Mouse (Mus musculus): ENCODE measurements at regions not wholly inside any gene's neighbourhood (a gene's known extent, or its start where the extent isn't known, plus 50 kb on each side); places are given as distances from the start of the nearest gene placed in this dataset.

- DNase-seq (ENCODE audit: low spot score in 2 of 2), result no peak
- intact Hi-C loops (cut with DNase I), result no loop called here
Measured at GRCm38 (mm10) chr9:47249029-47249428, 250.5 kb downstream of the Gm4791 start.

- DNase-seq (ENCODE audit: low spot score in 2 of 2), result no peak
- intact Hi-C loops (cut with DNase I), result no loop called here
Measured at GRCm38 (mm10) chr9:47251160-47251559, 252.6 kb downstream of the Gm4791 start.

- intact Hi-C loops (cut with DNase I), result no loop called here
- DNase-seq (ENCODE audit: low spot score in 2 of 2), result no peak
Measured at GRCm38 (mm10) chr9:47253836-47254657, 255.5 kb downstream of the Gm4791 start.

GRCm38 (mm10) chr9:47265946-47266490, 264.0 kb upstream of the Cadm1 start:
- intact Hi-C loops (cut with DNase I), result no loop called here
- DNase-seq (ENCODE audit: low spot score in 2 of 2), result no peak

- intact Hi-C loops (cut with DNase I), result no loop called here
- DNase-seq (ENCODE audit: low spot score in 2 of 2), result no peak
Measured at GRCm38 (mm10) chr9:47276303-47277005, 253.5 kb upstream of the Cadm1 start.

- intact Hi-C loops (cut with DNase I), result no loop called here
- DNase-seq (ENCODE audit: low spot score in 2 of 2), result no peak
Measured at GRCm38 (mm10) chr9:47279410-47279809, 250.6 kb upstream of the Cadm1 start.

- intact Hi-C loops (cut with DNase I), result no loop called here
- no peak for DNase-seq (ENCODE audit: low spot score in 2 of 2)
Measured at GRCm38 (mm10) chr9:47280146-47280545, 249.8 kb upstream of the Cadm1 start.

- intact Hi-C loops (cut with DNase I), result no loop called here
- DNase-seq (ENCODE audit: low spot score in 2 of 2), result no peak
Measured at GRCm38 (mm10) chr9:47280598-47280997, 249.4 kb upstream of the Cadm1 start.

GRCm38 (mm10) chr9:47283746-47284455, 246.1 kb upstream of the Cadm1 start:
- intact Hi-C loops (cut with DNase I), result no loop called here
- peak in 1 of 2 experiments; percentile 36 for DNase-seq (ENCODE audit: low spot score in 2 of 2)

GRCm38 (mm10) chr9:47286930-47287722, 242.8 kb upstream of the Cadm1 start:
- intact Hi-C loops (cut with DNase I), result no loop called here
- no peak for DNase-seq (ENCODE audit: low spot score in 2 of 2)

- DNase-seq (ENCODE audit: low spot score in 2 of 2), result no peak
- intact Hi-C loops (cut with DNase I), result no loop called here
Measured at GRCm38 (mm10) chr9:47288587-47289199, 241.3 kb upstream of the Cadm1 start.

GRCm38 (mm10) chr9:47300633-47301032, 229.3 kb upstream of the Cadm1 start:
- DNase-seq (ENCODE audit: low spot score in 2 of 2), result no peak
- intact Hi-C loops (cut with DNase I), result no loop called here

- DNase-seq (ENCODE audit: low spot score in 2 of 2), result no peak
- intact Hi-C loops (cut with DNase I), result no loop called here
Measured at GRCm38 (mm10) chr9:47307125-47307751, 222.7 kb upstream of the Cadm1 start.

- no peak for DNase-seq (ENCODE audit: low spot score in 2 of 2)
- intact Hi-C loops (cut with DNase I), result no loop called here
Measured at GRCm38 (mm10) chr9:47307752-47308500, 222.0 kb upstream of the Cadm1 start.

GRCm38 (mm10) chr9:47313433-47313832, 216.5 kb upstream of the Cadm1 start:
- intact Hi-C loops (cut with DNase I), result no loop called here

GRCm38 (mm10) chr9:47314236-47314635, 215.7 kb upstream of the Cadm1 start:
- no peak for DNase-seq (ENCODE audit: low spot score in 2 of 2)
- intact Hi-C loops (cut with DNase I), result no loop called here

More at GRCm38 (mm10) chr9:47313433-47313832, 216.5 kb upstream of the Cadm1 start:
- DNase-seq (ENCODE audit: low spot score in 2 of 2), result no peak

GRCm38 (mm10) chr9:47320345-47320744, 209.6 kb upstream of the Cadm1 start:
- intact Hi-C loops (cut with DNase I), result no loop called here
- DNase-seq (ENCODE audit: low spot score in 2 of 2), result no peak
